Mouse (Mus musculus) urinary bladder, postnatal 10 days (tissue): Measurements from ENCODE around the gene Gm4836.
"Not testable (repeated sequence)": the region's sequence is repeated elsewhere in the genome, so short reads cannot be mapped to it uniquely, and the experiment has no call there.

Experiments used
- DNase-seq: peaks from one replicate; pipeline ENCODE4 v3.0.0; 2022; ENCODE audit warnings: low spot score

Gm4836 gene

DNA sequence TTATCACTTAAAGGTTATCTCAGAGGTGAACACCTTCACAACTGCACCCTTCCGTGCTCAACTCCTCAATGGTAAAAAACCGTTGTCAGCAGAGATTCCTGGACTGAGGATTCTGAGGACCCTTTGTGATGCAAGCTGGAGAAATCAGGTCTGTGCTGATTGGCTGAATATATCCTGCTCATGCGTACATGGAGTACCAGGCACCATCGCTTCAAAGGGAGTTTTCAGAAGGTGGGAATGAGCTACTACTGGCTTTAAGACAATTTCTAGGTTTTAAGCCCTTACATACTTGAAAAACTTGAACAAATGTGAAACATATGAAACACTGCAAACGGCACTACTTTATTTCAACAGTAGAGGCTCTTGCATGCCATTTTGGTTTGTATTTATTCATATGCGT, at the start of gene Gm4836:
Gene Gm4836 (minus strand): TSS at position 101 of the 400 bp plus-strand sequence.
- DNase-seq, result not testable (repeated sequence)
